Mouse (Mus musculus): Measurements from ENCODE around the gene Slc39a2. TPM values are rescaled to one million over a fixed set of nuclear protein-coding genes. Genes with fewer than 3 reads are reported as not detected.
A peak's percentile ranks its signal among the peaks of the same experiment; 100 is the strongest.

Gene Slc39a2
- polyA plus RNA-seq, 1 experiment from 2014 or later, result 0.62 TPM

GRCm38 (mm10) chr14:51895071-51895470 is 2.4 kb downstream of the Slc39a2 start:
- ATAC-seq, result no peak
- WGBS, result 81% methylated on average over 14 of the region's 14 CpGs

GRCm38 (mm10) chr14:51896019-51896418 is 3.3 kb downstream of the Slc39a2 start:
- Histone ChIP-seq H3K4me1 (ENCODE audit: control insufficient read depth, insufficient read depth, low read length) (no peaks in the 10 kb centered on the region), H3K36me3 (ENCODE audit: control insufficient read depth, insufficient read depth, low read length) (peaks cover 32% of the 10 kb centered on the region), H3K4me3 (ENCODE audit: low read depth, low read length) (no peak overlapping the region), H3K9ac (ENCODE audit: low read length) (no peak overlapping the region), H3K27me3 (replicated peaks; ENCODE audit: control insufficient read depth, insufficient read depth, low read length) (no peaks in the 10 kb centered on the region), H3K9me3 (replicated peaks; ENCODE audit: control insufficient read depth, low read length) (no peaks in the 10 kb centered on the region), H3K4me2 (ENCODE audit: low read length) (no peak overlapping the region), H3K27ac (ENCODE audit: low read depth, low read length) (no peak overlapping the region)
- DNase-seq (ENCODE audit: low spot score) (no peak), ATAC-seq (no peak)
- 89% methylated on average over 6 of the region's 6 CpGs for WGBS

More at GRCm38 (mm10) chr14:51895071-51895470, 2.4 kb downstream of the Slc39a2 start:
- Histone ChIP-seq H3K4me3 (ENCODE audit: low read depth, low read length) (no peak overlapping the region), H3K27me3 (replicated peaks; ENCODE audit: control insufficient read depth, insufficient read depth, low read length) (no peaks in the 10 kb centered on the region), H3K9ac (ENCODE audit: low read length) (no peak overlapping the region), H3K27ac (ENCODE audit: low read depth, low read length) (no peak overlapping the region), H3K36me3 (ENCODE audit: control insufficient read depth, insufficient read depth, low read length) (peaks cover 39% of the 10 kb centered on the region), H3K4me1 (ENCODE audit: control insufficient read depth, insufficient read depth, low read length) (no peaks in the 10 kb centered on the region), H3K9me3 (replicated peaks; ENCODE audit: control insufficient read depth, low read length) (no peaks in the 10 kb centered on the region), H3K4me2 (ENCODE audit: low read length) (no peak overlapping the region)
- no peak for DNase-seq (ENCODE audit: low spot score)

GRCm38 (mm10) chr14:51896539-51897170 is 4.0 kb downstream of the Slc39a2 start:
- Histone ChIP-seq H3K4me1 (ENCODE audit: control insufficient read depth, insufficient read depth, low read length) (no peaks in the 10 kb centered on the region), H3K9me3 (replicated peaks; ENCODE audit: control insufficient read depth, low read length) (no peaks in the 10 kb centered on the region), H3K36me3 (ENCODE audit: control insufficient read depth, insufficient read depth, low read length) (peaks cover 26% of the 10 kb centered on the region), H3K27me3 (replicated peaks; ENCODE audit: control insufficient read depth, insufficient read depth, low read length) (no peaks in the 10 kb centered on the region), H3K4me2 (ENCODE audit: low read length) (no peak overlapping the region), H3K4me3 (ENCODE audit: low read depth, low read length) (no peak overlapping the region), H3K9ac (ENCODE audit: low read length) (no peak overlapping the region), H3K27ac (ENCODE audit: low read depth, low read length) (no peak overlapping the region)
- ATAC-seq, result no peak
- 56% methylated on average over 8 of the region's 8 CpGs for WGBS
- DNase-seq (ENCODE audit: low spot score), result no peak

GRCm38 (mm10) chr14:51899351-51899750 is 6.7 kb downstream of the Slc39a2 start:
- H3K36me3 ChIP-seq (ENCODE audit: control insufficient read depth, insufficient read depth, low read length), result peaks cover 7% of the 10 kb centered on the region; the same call in 1 of the 2 replicates
- DNase-seq (ENCODE audit: low spot score) (no peak), ATAC-seq (no peak)
- no peaks in the 10 kb centered on the region for H3K27me3 ChIP-seq (replicated peaks; ENCODE audit: control insufficient read depth, insufficient read depth, low read length)
- H3K9ac ChIP-seq (ENCODE audit: low read length), result no peak overlapping the region
- H3K27ac ChIP-seq (ENCODE audit: low read depth, low read length), result no peak overlapping the region
- H3K4me1 ChIP-seq (ENCODE audit: control insufficient read depth, insufficient read depth, low read length), result no peaks in the 10 kb centered on the region
- WGBS, result 88% methylated on average over 1 of the region's 1 CpGs
- no peak overlapping the region for H3K4me2 ChIP-seq (ENCODE audit: low read length)
- H3K9me3 ChIP-seq (replicated peaks; ENCODE audit: control insufficient read depth, low read length), result no peaks in the 10 kb centered on the region
- no peak overlapping the region for H3K4me3 ChIP-seq (ENCODE audit: low read depth, low read length)

GRCm38 (mm10) chr14:51902806-51903710 is 10.4 kb downstream of the Slc39a2 start:
- H3K4me3 ChIP-seq (ENCODE audit: low read depth, low read length), result no peak overlapping the region
- ATAC-seq, result peak; percentile 85
- H3K27ac ChIP-seq (ENCODE audit: low read depth, low read length), result no peak overlapping the region
- H3K9me3 ChIP-seq (replicated peaks; ENCODE audit: control insufficient read depth, low read length), result no peaks in the 10 kb centered on the region
- H3K36me3 ChIP-seq (ENCODE audit: control insufficient read depth, insufficient read depth, low read length), result peaks cover 2% of the 10 kb centered on the region; the same call in 1 of the 2 replicates
- no peaks in the 10 kb centered on the region for H3K27me3 ChIP-seq (replicated peaks; ENCODE audit: control insufficient read depth, insufficient read depth, low read length)
- WGBS, result 64% methylated on average over 9 of the region's 9 CpGs
- DNase-seq (ENCODE audit: low spot score), result peak; percentile 81
- no peak overlapping the region for H3K9ac ChIP-seq (ENCODE audit: low read length)
- H3K4me1 ChIP-seq (ENCODE audit: control insufficient read depth, insufficient read depth, low read length), result no peaks in the 10 kb centered on the region
- no peak overlapping the region for H3K4me2 ChIP-seq (ENCODE audit: low read length)

- H3K27ac ChIP-seq (ENCODE audit: low read depth, low read length), result no peak overlapping the region
- no peaks in the 10 kb centered on the region for H3K27me3 ChIP-seq (replicated peaks; ENCODE audit: control insufficient read depth, insufficient read depth, low read length)
- ATAC-seq, result no peak
- no peak overlapping the region for H3K4me3 ChIP-seq (ENCODE audit: low read depth, low read length)
- peaks cover 9% of the 10 kb centered on the region; the same call in 1 of the 2 replicates for H3K36me3 ChIP-seq (ENCODE audit: control insufficient read depth, insufficient read depth, low read length)
- WGBS, result 95% methylated on average over 9 of the region's 9 CpGs
- no peak overlapping the region for H3K4me2 ChIP-seq (ENCODE audit: low read length)
- no peak for DNase-seq (ENCODE audit: low spot score)
- no peak overlapping the region for H3K9ac ChIP-seq (ENCODE audit: low read length)
- H3K9me3 ChIP-seq (replicated peaks; ENCODE audit: control insufficient read depth, low read length), result no peaks in the 10 kb centered on the region
- no peaks in the 10 kb centered on the region for H3K4me1 ChIP-seq (ENCODE audit: control insufficient read depth, insufficient read depth, low read length)
Measured at GRCm38 (mm10) chr14:51903782-51904181, 11.1 kb downstream of the Slc39a2 start.

GRCm38 (mm10) chr14:51904706-51905105 is 12.0 kb downstream of the Slc39a2 start:
- no peak overlapping the region for H3K27ac ChIP-seq (ENCODE audit: low read depth, low read length)
- no peaks in the 10 kb centered on the region for H3K9me3 ChIP-seq (replicated peaks; ENCODE audit: control insufficient read depth, low read length)
- no peak; the same call in 1 of the 2 replicates for ATAC-seq
- H3K27me3 ChIP-seq (replicated peaks; ENCODE audit: control insufficient read depth, insufficient read depth, low read length), result no peaks in the 10 kb centered on the region
- H3K4me3 ChIP-seq (ENCODE audit: low read depth, low read length), result no peak overlapping the region
- H3K4me1 ChIP-seq (ENCODE audit: control insufficient read depth, insufficient read depth, low read length), result no peaks in the 10 kb centered on the region
- H3K4me2 ChIP-seq (ENCODE audit: low read length), result no peak overlapping the region
- 75% methylated on average over 7 of the region's 7 CpGs for WGBS
- peaks cover 9% of the 10 kb centered on the region; the same call in 1 of the 2 replicates for H3K36me3 ChIP-seq (ENCODE audit: control insufficient read depth, insufficient read depth, low read length)
- peak; percentile 37 for DNase-seq (ENCODE audit: low spot score)
- no peak overlapping the region for H3K9ac ChIP-seq (ENCODE audit: low read length)

GRCm38 (mm10) chr14:51906102-51906501 is 13.4 kb downstream of the Slc39a2 start:
- H3K4me3 ChIP-seq (ENCODE audit: low read depth, low read length), result no peak overlapping the region
- no peak overlapping the region for H3K9ac ChIP-seq (ENCODE audit: low read length)
- ATAC-seq (no peak), DNase-seq (ENCODE audit: low spot score) (no peak)
- WGBS, result 94% methylated on average over 11 of the region's 11 CpGs
- no peak overlapping the region for H3K27ac ChIP-seq (ENCODE audit: low read depth, low read length)
- H3K27me3 ChIP-seq (replicated peaks; ENCODE audit: control insufficient read depth, insufficient read depth, low read length), result no peaks in the 10 kb centered on the region
- no peaks in the 10 kb centered on the region for H3K4me1 ChIP-seq (ENCODE audit: control insufficient read depth, insufficient read depth, low read length)
- no peaks in the 10 kb centered on the region for H3K9me3 ChIP-seq (replicated peaks; ENCODE audit: control insufficient read depth, low read length)
- H3K36me3 ChIP-seq (ENCODE audit: control insufficient read depth, insufficient read depth, low read length), result peaks cover 14% of the 10 kb centered on the region; the same call in 1 of the 2 replicates
- H3K4me2 ChIP-seq (ENCODE audit: low read length), result no peak overlapping the region
